Mouse (Mus musculus) thymus, adult 2 months (tissue): ENCODE data around the gene Hook2.

Experiments used
- CTCF ChIP-seq: fragments of 200-500 bp; IDR thresholded peaks from 2 replicates; pipeline ENCODE4 v1.5.1; 2012; ENCODE audit warnings: mild to moderate bottlenecking, control low read depth, low read length, moderate library complexity, borderline replicate concordance; ENCODE audit not compliant: control insufficient read depth, poor library complexity, insufficient read depth; ENCODE audit errors: extremely low read depth
- POLR2A ChIP-seq: fragments of 200-500 bp; IDR thresholded peaks from 2 replicates; pipeline ENCODE4 v1.6.1; 2012; ENCODE audit warnings: mild to moderate bottlenecking, low read length, control low read depth, moderate library complexity; ENCODE audit not compliant: control insufficient read depth, poor library complexity, insufficient read depth; ENCODE audit errors: extremely low read depth

DNA sequence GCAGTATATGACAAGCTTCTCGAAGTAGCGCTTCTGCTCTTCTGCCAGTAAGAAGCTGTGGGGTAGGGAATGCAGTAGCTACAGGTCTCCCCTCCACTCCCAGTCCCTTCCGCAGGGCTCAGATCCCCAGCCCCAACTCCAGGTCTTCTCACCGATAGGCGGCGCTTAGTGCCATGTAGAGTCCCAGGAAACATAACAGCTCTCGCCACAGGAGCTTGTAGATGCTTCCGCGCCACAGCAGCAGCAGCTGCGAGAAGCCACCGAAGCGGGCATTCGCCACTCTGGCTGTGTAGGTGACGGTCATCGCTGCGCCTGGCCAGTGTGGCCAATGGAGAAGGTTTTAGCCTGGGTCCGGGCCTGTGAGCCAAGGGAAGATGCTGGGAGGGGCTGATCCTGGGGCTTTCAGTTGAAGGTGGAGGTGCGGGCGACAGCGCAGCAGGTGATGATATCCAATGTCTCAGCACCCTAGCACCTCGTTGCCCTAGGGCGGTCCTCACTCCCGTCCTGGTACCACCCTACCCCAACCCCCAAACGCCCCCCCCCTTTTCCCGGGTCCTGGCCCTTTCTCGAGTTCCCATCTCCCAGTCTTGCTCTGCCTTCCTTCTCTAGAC, 22.9 kb downstream of the Hook2 start:
- TF ChIP-seq POLR2A (no peak), CTCF (peak; percentile 82)
